Mouse (Mus musculus): ENCODE measurements around the gene Slamf1. TPM values are rescaled to one million over a fixed set of nuclear protein-coding genes. Genes with fewer than 3 reads are reported as not detected.

Gene Slamf1
- 0.66 TPM for polyA plus RNA-seq (2014; fragmentation: Illumina TruSeq; extraction: RNeasy Lipid Tissue Mini Kit (QIAGEN cat#74804); ENCODE audit: low read depth, low replicate concordance)

GRCm38 (mm10) chr1:171766898-171767297, at the start of gene Slamf1:
Gene Slamf1 (plus strand): TSS chr1:171767127.

GRCm38 (mm10) chr1:171839488-171839887, 72.6 kb downstream of the Slamf1 start, which contains the start of gene Cd84:
Gene Cd84 (plus strand): TSS chr1:171839697.

Other genes starting within 250 kb of the Slamf1 start
- gene Itln1, start 231.8 kb upstream of the Slamf1 start, polyA plus RNA-seq (2014; fragmentation: Illumina TruSeq; extraction: RNeasy Lipid Tissue Mini Kit (QIAGEN cat#74804); ENCODE audit: low read depth, low replicate concordance), result 0.41 TPM
- 4.2 TPM for gene Cd244a, start 207.9 kb upstream of the Slamf1 start, polyA plus RNA-seq (2014; fragmentation: Illumina TruSeq; extraction: RNeasy Lipid Tissue Mini Kit (QIAGEN cat#74804); ENCODE audit: low read depth, low replicate concordance)
- 3.9 TPM for gene Ly9, start 159.7 kb upstream of the Slamf1 start, polyA plus RNA-seq (2014; fragmentation: Illumina TruSeq; extraction: RNeasy Lipid Tissue Mini Kit (QIAGEN cat#74804); ENCODE audit: low read depth, low replicate concordance)
- 5.3 TPM for gene Slamf7, start 114.1 kb upstream of the Slamf1 start, polyA plus RNA-seq (2014; fragmentation: Illumina TruSeq; extraction: RNeasy Lipid Tissue Mini Kit (QIAGEN cat#74804); ENCODE audit: low read depth, low replicate concordance)
- 22.7 TPM for gene Cd48, start 85.1 kb upstream of the Slamf1 start, polyA plus RNA-seq (2014; fragmentation: Illumina TruSeq; extraction: RNeasy Lipid Tissue Mini Kit (QIAGEN cat#74804); ENCODE audit: low read depth, low replicate concordance)
- gene Cd84, start 72.6 kb downstream of the Slamf1 start, polyA plus RNA-seq (2014; fragmentation: Illumina TruSeq; extraction: RNeasy Lipid Tissue Mini Kit (QIAGEN cat#74804); ENCODE audit: low read depth, low replicate concordance), result 22.0 TPM
- gene Gm10521, start 128.5 kb downstream of the Slamf1 start, polyA plus RNA-seq (2014; fragmentation: Illumina TruSeq; extraction: RNeasy Lipid Tissue Mini Kit (QIAGEN cat#74804); ENCODE audit: low read depth, low replicate concordance), result 2.1 TPM
- 4.9 TPM for gene Slamf6, start 150.4 kb downstream of the Slamf1 start, polyA plus RNA-seq (2014; fragmentation: Illumina TruSeq; extraction: RNeasy Lipid Tissue Mini Kit (QIAGEN cat#74804); ENCODE audit: low read depth, low replicate concordance)